Mouse (Mus musculus) kidney, postnatal 0 days (tissue): ENCODE data around the gene Gm20388. TPM values are rescaled to one million over a fixed set of nuclear protein-coding genes. Genes with fewer than 3 reads are reported as not detected.

ENCODE experiments used
- ATAC-seq: fragments of 200-750 bp; cut with Nextera tagmentation; replicated peaks from 2 replicates; pipeline ENCODE4 v1.8.0; 2017; ENCODE audit warnings: low read depth, moderate number of reproducible peaks, moderate TSS enrichment, moderate library complexity; ENCODE audit not compliant: low FRiP score
- DNase-seq: peaks from one replicate; pipeline ENCODE4 v3.0.0-alpha.2; 2016; ENCODE audit warnings: low spot score
- H3K27ac ChIP-seq: fragments of 300-500 bp; sonication (generic); 2 replicates; pipeline ENCODE4 v1.5.1; 2014; ENCODE audit warnings: mild to moderate bottlenecking
- H3K27me3 ChIP-seq: fragments of 300-500 bp; sonication (generic); 2 replicates; pipeline ENCODE4 v1.6.1; 2014; ENCODE audit warnings: low read length, mixed read lengths; ENCODE audit not compliant: insufficient read depth
- H3K36me3 ChIP-seq: fragments of 300-500 bp; sonication (generic); 2 replicates; pipeline ENCODE4 v1.6.1; 2014; ENCODE audit warnings: low read length, mixed read lengths; ENCODE audit not compliant: insufficient read depth
- H3K4me1 ChIP-seq: fragments of 300-500 bp; sonication (generic); replicated peaks from 2 replicates; pipeline ENCODE4 v1.6.1; 2014; ENCODE audit warnings: antibody characterized with exemption, low read length, mixed read lengths; ENCODE audit not compliant: insufficient read depth
- H3K4me2 ChIP-seq: fragments of 300-500 bp; sonication (generic); 2 replicates; pipeline ENCODE4 v1.6.1; 2014; ENCODE audit warnings: mild to moderate bottlenecking, low read length, moderate library complexity, mixed read lengths
- H3K4me3 ChIP-seq: fragments of 300-500 bp; sonication (generic); replicated peaks from 2 replicates; pipeline ENCODE4 v1.5.1; 2014; ENCODE audit warnings: low read depth, low read length
- H3K9ac ChIP-seq: fragments of 300-500 bp; sonication (generic); 2 replicates; pipeline ENCODE4 v1.6.1; 2014; ENCODE audit warnings: low read depth, low read length
- H3K9me3 ChIP-seq: fragments of 300-500 bp; sonication (generic); replicated peaks from 2 replicates; pipeline ENCODE4 v1.6.1; 2016; ENCODE audit warnings: low read length, inconsistent platforms, mixed read lengths
- CTCF ChIP-seq: IDR thresholded peaks from 2 replicates; pipeline ENCODE4 v1.5.1; 2016; ENCODE audit warnings: antibody characterized with exemption, low read depth, mild to moderate bottlenecking, moderate library complexity
- WGBS: fragments of 180-500 bp; shearing (Covaris S2); extraction: QIAGEN DNeasy Blood & Tissue Kit; methylation state at CpG from one replicate; pipeline ENCODE4 v1.1.7; 2014; 5-methylcytosine and 5-hydroxymethylcytosine counted together
- polyA plus RNA-seq: library from polyadenylated mRNA; unstranded; fragments of >200 nt; fragmentation: Nextera tagmentation; extraction: Ambion mirVana; gene quantifications from 2 replicates; pipeline ENCODE4 v1.2.1, GENCODE M21; 2015

Gene Gm20388
- polyA plus RNA-seq, 1 experiment from 2014 or later, result not detected

- H3K36me3 ChIP-seq, result no peaks in the 10 kb centered on the region
- no peak for TF ChIP-seq CTCF
- H3K4me3 ChIP-seq, result no peak overlapping the region
- H3K9me3 ChIP-seq, result no peaks in the 10 kb centered on the region
- H3K27me3 ChIP-seq, result no peaks in the 10 kb centered on the region
- no peak overlapping the region for H3K4me2 ChIP-seq
- ATAC-seq (no peak), DNase-seq (no peak)
- H3K4me1 ChIP-seq, result peaks cover 6% of the 10 kb centered on the region
- WGBS, result 68% methylated on average over 16 of the region's 16 CpGs
- no peak overlapping the region for H3K9ac ChIP-seq
- H3K27ac ChIP-seq, result no peak overlapping the region
Observed at GRCm38 (mm10) chr8:124143871-124144618, 4233.4 kb downstream of the Gm20388 start.

- H3K9me3 ChIP-seq, result no peaks in the 10 kb centered on the region
- 48% methylated on average over 12 of the region's 12 CpGs for WGBS
- H3K4me3 ChIP-seq, result no peak overlapping the region
- H3K27ac ChIP-seq, result no peak overlapping the region
- no peaks in the 10 kb centered on the region for H3K27me3 ChIP-seq
- H3K36me3 ChIP-seq, result no peaks in the 10 kb centered on the region
- no peak overlapping the region for H3K9ac ChIP-seq
- no peak; the same call in 1 of the 2 replicates for TF ChIP-seq CTCF
- H3K4me2 ChIP-seq, result no peak overlapping the region
- ATAC-seq (no peak), DNase-seq (peak; percentile 49)
- H3K4me1 ChIP-seq, result peaks cover 6% of the 10 kb centered on the region
Observed at GRCm38 (mm10) chr8:124144619-124144980, 4234.0 kb downstream of the Gm20388 start.

- Histone ChIP-seq H3K4me3 (no peak overlapping the region), H3K27me3 (no peaks in the 10 kb centered on the region), H3K36me3 (no peaks in the 10 kb centered on the region), H3K4me1 (peaks cover 6% of the 10 kb centered on the region), H3K9ac (no peak overlapping the region), H3K4me2 (no peak overlapping the region), H3K27ac (no peak overlapping the region), H3K9me3 (no peaks in the 10 kb centered on the region)
- no peak for TF ChIP-seq CTCF
- DNase-seq (no peak), ATAC-seq (no peak)
- WGBS, result 83% methylated on average over 5 of the region's 5 CpGs
Observed at GRCm38 (mm10) chr8:124146286-124146685, 4235.6 kb downstream of the Gm20388 start.

- no peak overlapping the region for H3K4me3 ChIP-seq
- H3K9me3 ChIP-seq, result no peaks in the 10 kb centered on the region
- H3K9ac ChIP-seq, result no peak overlapping the region
- no peak overlapping the region for H3K27ac ChIP-seq
- ATAC-seq (no peak), DNase-seq (no peak)
- H3K27me3 ChIP-seq, result no peaks in the 10 kb centered on the region
- WGBS, result 57% methylated on average over 11 of the region's 11 CpGs
- no peaks in the 10 kb centered on the region for H3K4me1 ChIP-seq
- H3K36me3 ChIP-seq, result no peaks in the 10 kb centered on the region
- no peak for TF ChIP-seq CTCF
- H3K4me2 ChIP-seq, result no peak overlapping the region
Observed at GRCm38 (mm10) chr8:124150009-124150408, 4239.4 kb downstream of the Gm20388 start.

- Histone ChIP-seq H3K4me2 (no peak overlapping the region), H3K27me3 (no peaks in the 10 kb centered on the region), H3K4me1 (no peaks in the 10 kb centered on the region), H3K9me3 (no peaks in the 10 kb centered on the region), H3K36me3 (no peaks in the 10 kb centered on the region), H3K4me3 (no peak overlapping the region), H3K9ac (no peak overlapping the region), H3K27ac (no peak overlapping the region)
- DNase-seq, result no peak
- ATAC-seq, result no peak
- 70% methylated on average over 5 of the region's 5 CpGs for WGBS
- TF ChIP-seq CTCF, result peak; percentile 27; the same call in 1 of the 2 replicates
Observed at GRCm38 (mm10) chr8:124150536-124150935, 4239.9 kb downstream of the Gm20388 start.

GRCm38 (mm10) chr8:124151881-124152280 is 4241.2 kb downstream of the Gm20388 start:
- DNase-seq, result no peak
- Histone ChIP-seq H3K4me3 (no peak overlapping the region), H3K27ac (no peak overlapping the region), H3K4me2 (no peak overlapping the region), H3K9me3 (no peaks in the 10 kb centered on the region), H3K4me1 (no peaks in the 10 kb centered on the region), H3K36me3 (no peaks in the 10 kb centered on the region), H3K9ac (no peak overlapping the region), H3K27me3 (no peaks in the 10 kb centered on the region)
- WGBS, result 49% methylated on average over 6 of the region's 6 CpGs
- no peak for ATAC-seq
- no peak for TF ChIP-seq CTCF
